Mouse (Mus musculus) CH12.LX (cell line): ENCODE measurements around the gene Gjd3. TPM values are rescaled to one million over a fixed set of nuclear protein-coding genes. Genes with fewer than 3 reads are reported as not detected.

Experiments used
- DNase-seq: peaks from one replicate; pipeline ENCODE4 v3.0.0-alpha.2; 2013; ENCODE audit errors: extremely low read depth
- H3K27ac ChIP-seq: 2 replicates; pipeline ENCODE4 v1.5.1; 2012; ENCODE audit warnings: low read depth, mild to moderate bottlenecking, control low read depth, moderate library complexity; ENCODE audit not compliant: insufficient read depth
- H3K27me3 ChIP-seq: replicated peaks from 2 replicates; pipeline ENCODE3; 2012; ENCODE audit warnings: inconsistent platforms
- H3K36me3 ChIP-seq, 2 experiments: replicated peaks in 1 of 2; 2 replicates each; pipeline versions ENCODE3 to v1.6.1; 2012; ENCODE audit warnings: inconsistent platforms in 1 of 2, low read length in 1 of 2, mild to moderate bottlenecking in 1 of 2, mixed read lengths in 1 of 2, moderate library complexity in 1 of 2; ENCODE audit not compliant: control insufficient read depth in 1 of 2, insufficient read depth in 1 of 2
- H3K4me1 ChIP-seq, 2 experiments: 2 replicates each; pipeline ENCODE4 v1.6.1; 2012; ENCODE audit warnings: inconsistent platforms in 1 of 2, moderate library complexity in 1 of 2; ENCODE audit not compliant: insufficient read depth in 2 of 2, control insufficient read depth in 1 of 2
- H3K4me2 ChIP-seq: 2 replicates; pipeline ENCODE4 v1.6.1; 2012; ENCODE audit warnings: low read depth, mild to moderate bottlenecking, control low read depth; ENCODE audit not compliant: poor library complexity, insufficient read depth, severe bottlenecking
- H3K4me3 ChIP-seq, 3 experiments: fragments of 150-350 bp in 1 of 3; sonication (generic) in 1 of 3; replicated peaks in 1 of 3; 2 replicates each; pipeline versions ENCODE3 to v1.5.1; 2011 to 2012; ENCODE audit warnings: low read depth in 2 of 3, low read length in 2 of 3, mild to moderate bottlenecking in 2 of 3, moderate library complexity in 2 of 3, control low read depth in 1 of 3, improper control_type of control experiment in 1 of 3, inconsistent platforms in 1 of 3, mixed read lengths in 1 of 3; ENCODE audit not compliant: poor library complexity in 1 of 3
- H3K79me2 ChIP-seq: replicated peaks from 2 replicates; pipeline ENCODE4 v1.6.1; 2012; ENCODE audit warnings: mild to moderate bottlenecking, moderate library complexity; ENCODE audit not compliant: control insufficient read depth, poor library complexity, insufficient read depth, severe bottlenecking; ENCODE audit errors: extremely low read depth
- H3K9ac ChIP-seq: 2 replicates; pipeline ENCODE4 v1.6.1; 2012; ENCODE audit warnings: low read depth, mild to moderate bottlenecking, control low read depth, moderate library complexity; ENCODE audit not compliant: insufficient read depth
- H3K9me3 ChIP-seq: replicated peaks from 2 replicates; pipeline ENCODE3; 2012; ENCODE audit warnings: low read length, inconsistent platforms, mixed read lengths
- CHD1 ChIP-seq: IDR thresholded peaks from 2 replicates; pipeline ENCODE4 v1.6.1; 2012; ENCODE audit warnings: low read depth, low read length, improper control_type of control experiment, inconsistent platforms
- CHD2 ChIP-seq: IDR thresholded peaks from 2 replicates; pipeline ENCODE4 v1.6.1; 2011; ENCODE audit warnings: low read length, improper control_type of control experiment
- E2F4 ChIP-seq: IDR thresholded peaks from 2 replicates; pipeline ENCODE4 v1.6.1; 2011; ENCODE audit warnings: low read depth, low read length, improper control_type of control experiment; ENCODE audit not compliant: insufficient replicate concordance
- EP300 ChIP-seq: IDR thresholded peaks from 2 replicates; pipeline ENCODE4 v1.6.1; 2011; ENCODE audit warnings: low read length, improper control_type of control experiment
- ETS1 ChIP-seq: conservative IDR thresholded peaks from 2 replicates; pipeline ENCODE4 v1.6.1; 2012; ENCODE audit warnings: low read depth, mild to moderate bottlenecking, inconsistent platforms, low read length, improper control_type of control experiment, moderate library complexity
- GABPA ChIP-seq: IDR thresholded peaks from 2 replicates; pipeline ENCODE4 v1.6.1; 2012; ENCODE audit warnings: low read depth, low read length, improper control_type of control experiment, inconsistent platforms; ENCODE audit not compliant: insufficient replicate concordance
- HCFC1 ChIP-seq: IDR thresholded peaks from 2 replicates; pipeline ENCODE4 v1.6.1; 2012; ENCODE audit warnings: low read depth, mild to moderate bottlenecking, inconsistent platforms, low read length, improper control_type of control experiment
- IRF4 ChIP-seq: IDR thresholded peaks from 2 replicates; pipeline ENCODE4 v1.6.1; 2014; ENCODE audit warnings: low read depth, mild to moderate bottlenecking, inconsistent platforms, low read length, improper control_type of control experiment
- JUN ChIP-seq: IDR thresholded peaks from 2 replicates; pipeline ENCODE4 v1.6.1; 2011; ENCODE audit warnings: low read depth, mild to moderate bottlenecking, low read length, improper control_type of control experiment, moderate library complexity; ENCODE audit not compliant: insufficient read depth
- MEF2A ChIP-seq: IDR thresholded peaks from 2 replicates; pipeline ENCODE4 v1.6.1; 2014; ENCODE audit warnings: low read depth, mild to moderate bottlenecking, inconsistent platforms, low read length, improper control_type of control experiment, borderline replicate concordance
- POLR2AphosphoS2 ChIP-seq: IDR thresholded peaks from 2 replicates; pipeline ENCODE4 v1.6.1; 2011; ENCODE audit warnings: low read depth, low read length, improper control_type of control experiment
- RCOR1 ChIP-seq: conservative IDR thresholded peaks from 2 replicates; pipeline ENCODE4 v1.6.1; 2012; ENCODE audit warnings: low read depth, mild to moderate bottlenecking, inconsistent platforms, low read length, improper control_type of control experiment
- SMC3 ChIP-seq: IDR thresholded peaks from 2 replicates; pipeline ENCODE4 v1.6.1; 2011; ENCODE audit warnings: low read depth, low read length, improper control_type of control experiment
- TBP ChIP-seq: conservative IDR thresholded peaks from 2 replicates; pipeline ENCODE4 v1.6.1; 2011; ENCODE audit warnings: low read depth, low read length, improper control_type of control experiment
- UBTF ChIP-seq: IDR thresholded peaks from 2 replicates; pipeline ENCODE4 v1.6.1; 2012; ENCODE audit warnings: low read depth, mild to moderate bottlenecking, inconsistent platforms, low read length, improper control_type of control experiment, moderate library complexity
- USF1 ChIP-seq: IDR thresholded peaks from 2 replicates; pipeline ENCODE4 v1.6.1; 2014; ENCODE audit warnings: low read depth, mild to moderate bottlenecking, inconsistent platforms, low read length, improper control_type of control experiment
- ZC3H11A ChIP-seq: IDR thresholded peaks from 2 replicates; pipeline ENCODE4 v1.6.1; 2012; ENCODE audit warnings: low read depth, mild to moderate bottlenecking, inconsistent platforms, low read length, improper control_type of control experiment
- ZMIZ1 ChIP-seq: IDR thresholded peaks from 2 replicates; pipeline ENCODE4 v1.6.1; 2012; ENCODE audit warnings: low read depth, mild to moderate bottlenecking, inconsistent platforms, low read length, improper control_type of control experiment
- ZNF384 ChIP-seq: IDR thresholded peaks from 2 replicates; pipeline ENCODE4 v1.6.1; 2012; ENCODE audit warnings: low read depth, low read length, improper control_type of control experiment, inconsistent platforms
- dilution Hi-C: fragments of 300-500 bp; cut with MboI; formaldehyde crosslinking; loops from 2 replicates; pipeline ENCODE4 v1.14.3; 2020; ENCODE audit warnings: low sequenced_read_pairs; ENCODE audit not compliant: extremely low pct_unique_long_range_greater_than_20kb, extremely low pct_ligation_motif_present
- in situ Hi-C: fragments of 300-500 bp; cut with MboI; formaldehyde crosslinking; loops from 3 replicates; pipeline ENCODE4 v1.14.3; 2019; ENCODE audit warnings: low sequenced_read_pairs, low pct_ligation_motif_present, low pct_unique_long_range_greater_than_20kb, mixed read lengths
- polyA plus RNA-seq: library from polyadenylated mRNA; unstranded; fragments of >175 nt; gene quantifications from 2 replicates; pipeline ENCODE4 v1.2.1, GENCODE M21; 2012; ENCODE audit warnings: low read depth; ENCODE audit not compliant: insufficient read length
- total RNA-seq, 2 experiments: library from RNA; depleted of rRNA; stranded (reverse); fragments of 300-350 nt in 1 of 2; fragments of >200 nt in 1 of 2; gene quantifications; 2 replicates each; pipeline ENCODE4 v1.2.3; 2012 to 2014

Gene Gjd3
- total and polyA plus RNA-seq, 3 experiments: 0.47 TPM; not detected in 2

DNA sequence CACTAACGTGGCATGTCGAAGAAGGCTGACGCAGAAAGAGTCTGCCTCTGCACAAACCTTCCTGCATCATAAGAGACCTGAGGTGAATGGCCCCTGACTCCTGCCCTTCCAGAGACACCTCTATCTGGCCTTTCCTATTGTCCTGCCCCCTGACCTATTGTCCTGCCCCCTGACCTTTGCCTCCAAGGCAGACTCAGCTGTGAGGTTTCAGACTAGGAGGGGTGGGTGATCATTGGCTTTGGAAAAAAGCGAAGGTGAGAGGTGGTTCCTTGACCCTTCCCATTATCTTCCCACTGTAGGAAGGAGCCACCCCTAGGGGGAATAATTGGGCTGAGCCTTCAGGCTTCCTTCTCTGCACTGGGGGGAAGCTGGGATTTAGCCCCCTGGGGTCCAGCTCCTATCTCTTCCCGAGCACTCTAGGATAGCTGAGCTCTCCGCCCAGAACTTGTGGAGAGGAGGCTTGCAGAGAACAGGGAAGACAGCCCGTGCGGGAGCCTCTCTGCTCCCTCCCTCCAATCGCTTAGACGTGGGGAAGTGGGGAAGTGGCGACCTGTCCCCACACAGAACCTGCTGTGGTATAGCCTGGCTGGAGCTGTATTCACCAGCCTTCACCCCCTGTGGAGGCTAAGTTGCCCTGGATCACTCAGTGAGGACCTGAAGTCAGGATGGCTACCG is 20.3 kb downstream of the Gjd3 start:
- in situ Hi-C loops (no loop called here), dilution Hi-C loops (no loop called here)
- DNase-seq: no peak
- no peaks in the 10 kb centered on the region for H3K27me3 ChIP-seq
- 0 out of 2 replicates have a peak, but pooled peaks cover 3% of the 10 kb centered on the region for H3K79me2 ChIP-seq
- H3K4me3 ChIP-seq: no peak overlapping the region
- no peak overlapping the region for H3K27ac ChIP-seq
- no peaks in the 10 kb centered on the region for H3K9me3 ChIP-seq
- no peak overlapping the region for H3K9ac ChIP-seq
- peaks cover 11 to 43% of the 10 kb centered on the region in 2 experiments for H3K36me3 ChIP-seq
- no peak overlapping the region for H3K4me2 ChIP-seq
- TF ChIP-seq CHD2: no peak
- TF ChIP-seq USF1: no peak
- no peak for TF ChIP-seq SMC3
- peaks cover 31 to 71% of the 10 kb centered on the region in 2 experiments for H3K4me1 ChIP-seq

DNA sequence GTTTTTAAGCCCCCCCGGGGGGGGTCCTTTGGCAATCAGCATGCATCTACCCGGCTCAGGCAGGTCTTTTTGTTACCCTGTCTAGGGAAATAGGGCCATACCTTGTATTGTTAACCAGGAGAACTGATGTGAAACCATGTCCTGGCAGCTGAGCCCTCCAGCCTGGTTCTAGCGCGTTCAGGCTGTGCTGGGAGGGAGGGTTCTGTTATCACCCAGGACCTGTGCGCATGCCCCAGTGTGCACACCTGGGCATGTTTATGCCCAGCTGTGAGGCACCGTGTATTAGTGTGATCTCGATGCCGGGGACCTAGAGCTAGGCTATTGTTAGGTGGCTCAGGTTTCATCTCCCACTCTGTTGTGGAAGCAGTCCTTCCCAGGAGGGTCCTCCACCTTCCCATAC is 21.1 kb downstream of the Gjd3 start:
- no peak overlapping the region for H3K9ac ChIP-seq
- in situ Hi-C loops: no loop called here
- no peak overlapping the region for H3K27ac ChIP-seq
- 0 out of 2 replicates have a peak, but pooled peaks cover 3% of the 10 kb centered on the region for H3K79me2 ChIP-seq
- H3K9me3 ChIP-seq: no peaks in the 10 kb centered on the region
- peaks cover 31 to 66% of the 10 kb centered on the region in 2 experiments for H3K4me1 ChIP-seq
- no peak for DNase-seq
- no peak for TF ChIP-seq ZC3H11A
- no peak for TF ChIP-seq IRF4
- TF ChIP-seq USF1: no peak
- dilution Hi-C loops: no loop called here
- no peak overlapping the region for H3K4me3 ChIP-seq
- H3K36me3 ChIP-seq: peaks cover 9 to 40% of the 10 kb centered on the region in 2 experiments
- no peaks in the 10 kb centered on the region for H3K27me3 ChIP-seq
- H3K4me2 ChIP-seq: no peak overlapping the region

DNA sequence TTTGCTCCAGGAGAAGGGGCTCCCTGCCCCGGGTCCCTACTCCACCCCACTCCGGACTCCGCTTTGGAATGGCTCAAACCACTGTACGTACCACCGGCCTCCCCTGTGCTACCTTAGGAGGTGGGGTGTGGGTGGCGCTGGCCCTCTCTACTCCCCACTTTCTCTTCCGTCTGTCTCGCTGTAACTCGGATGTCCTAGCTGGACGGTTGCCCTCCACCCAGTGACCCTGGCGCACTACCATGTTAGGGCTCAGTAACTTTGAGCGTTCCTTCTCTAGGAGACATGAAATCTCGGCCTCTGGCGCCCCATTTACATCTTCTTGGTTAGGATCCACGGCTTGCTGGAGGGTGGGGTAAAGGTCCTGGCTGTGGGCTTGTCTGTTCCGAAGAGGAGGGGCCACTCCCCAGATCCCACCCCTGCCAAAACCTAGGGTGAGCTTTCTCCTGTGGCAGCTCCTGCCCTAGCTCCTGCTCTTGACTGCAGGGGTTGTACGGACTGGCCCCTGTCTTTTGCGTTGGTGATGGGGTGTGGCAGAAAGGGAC is 21.7 kb downstream of the Gjd3 start:
- 0 out of 2 replicates have a peak, but pooled peaks cover 3% of the 10 kb centered on the region for H3K79me2 ChIP-seq
- in situ Hi-C loops: no loop called here
- H3K36me3 ChIP-seq: peaks cover 10 to 39% of the 10 kb centered on the region in 2 experiments

More for the DNA sequence above, 21.7 kb downstream of the Gjd3 start:
- peaks cover 31 to 59% of the 10 kb centered on the region in 2 experiments for H3K4me1 ChIP-seq
- H3K27ac ChIP-seq: no peak overlapping the region
- H3K4me3 ChIP-seq: no peak overlapping the region
- no peaks in the 10 kb centered on the region for H3K27me3 ChIP-seq
- H3K4me2 ChIP-seq: no peak overlapping the region
- H3K9ac ChIP-seq: no peak overlapping the region
- dilution Hi-C loops: no loop called here
- DNase-seq: no peak
- TF ChIP-seq HCFC1: no peak
- TF ChIP-seq JUN: no peak
- TF ChIP-seq TBP: no peak
- TF ChIP-seq CHD1: no peak
- TF ChIP-seq E2F4: no peak
- no peak for TF ChIP-seq MEF2A
- TF ChIP-seq GABPA: no peak
- TF ChIP-seq ZNF384: no peak
- no peak for TF ChIP-seq ZMIZ1
- TF ChIP-seq RCOR1: no peak
- no peak for TF ChIP-seq UBTF
- TF ChIP-seq POLR2AphosphoS2: no peak
- no peak for TF ChIP-seq ETS1
- no peak for TF ChIP-seq EP300
- H3K9me3 ChIP-seq: no peaks in the 10 kb centered on the region
